Mouse (Mus musculus) hematopoietic stem cell, adult 5-6 weeks (primary cell): Measurements from ENCODE around the gene Ecd. TPM values are rescaled to one million over a fixed set of nuclear protein-coding genes. Genes with fewer than 3 reads are reported as not detected.
A peak's percentile ranks its signal among the peaks of the same experiment; 100 is the strongest.

Source experiments
- ATAC-seq, 2 experiments: fragments of 125-278 bp in 1 of 2; replicated peaks in 1 of 2; 2 replicates each; pipeline ENCODE4 v1.8.0; 2016 to 2017; ENCODE audit warnings: inconsistent platforms in 2 of 2, mild to moderate bottlenecking in 2 of 2, moderate number of reproducible peaks in 2 of 2, low read depth in 1 of 2, moderate TSS enrichment in 1 of 2; ENCODE audit not compliant: low FRiP score in 2 of 2, poor library complexity in 2 of 2, severe bottlenecking in 2 of 2, insufficient read depth in 1 of 2, low TSS enrichment in 1 of 2
- total RNA-seq: library from RNA; stranded (forward); fragments of 172-1452, 232-1000 nt; gene quantifications from 2 replicates; pipeline ENCODE4 v1.2.3, GENCODE M21; 2017

The Ecd gene
- total RNA-seq, result 59.0 and 79.5 TPM in 2 replicates

DNA sequence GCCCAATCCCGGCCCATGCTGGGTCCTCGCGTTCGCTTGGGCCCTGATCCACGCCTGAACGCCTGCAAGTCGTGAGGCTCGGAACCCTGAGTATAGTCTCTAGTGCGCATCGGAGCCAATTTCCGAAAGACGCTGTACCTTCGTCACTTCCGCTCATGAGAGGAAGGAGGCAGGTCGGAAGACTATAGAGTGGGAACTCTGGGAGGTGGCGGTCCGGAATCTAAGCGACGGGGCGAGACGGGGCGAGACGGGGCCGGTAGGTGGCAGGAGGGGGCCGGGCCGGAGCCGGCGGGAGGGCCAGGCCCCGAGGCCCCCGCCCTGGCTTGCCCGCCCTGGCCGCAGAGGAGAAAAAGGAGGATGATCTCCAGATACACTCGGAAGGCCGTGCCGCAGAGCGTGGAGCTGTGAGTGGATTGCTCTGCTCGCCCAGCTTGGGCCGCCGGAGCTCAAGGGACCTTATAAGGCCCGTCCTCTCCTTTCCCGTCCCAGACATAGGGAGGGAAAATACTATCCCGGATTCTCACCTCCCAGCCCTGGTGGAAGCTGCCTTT is at the start of gene Ecd, which contains the start of gene Fam149b:
TSS of gene Ecd (minus strand) at position 131 of the 551 bp plus-strand sequence.
TSS of gene Fam149b (plus strand) at position 172 of the 551 bp plus-strand sequence.
- ATAC-seq, result peak; percentile 98

DNA sequence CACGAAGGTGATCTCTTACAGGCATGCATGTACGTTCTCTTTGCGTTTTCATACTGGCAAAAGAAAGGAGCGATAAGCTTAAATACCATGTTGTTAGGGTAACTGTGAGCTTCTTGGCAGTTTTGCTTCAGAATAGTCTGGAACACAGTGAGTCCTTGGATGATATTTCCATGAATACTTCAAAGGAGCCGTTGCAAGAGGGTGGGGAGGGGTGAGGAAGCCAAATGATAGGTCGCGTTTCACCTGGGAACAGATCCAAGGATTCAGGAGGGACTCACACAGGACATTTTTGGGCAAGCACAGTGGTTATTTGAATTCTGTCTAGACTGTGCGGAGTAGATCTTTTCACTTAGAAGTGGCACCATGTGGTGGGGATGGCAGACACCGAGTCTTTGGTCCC is 49.3 kb upstream of the Ecd start:
- ATAC-seq, result no peak

DNA sequence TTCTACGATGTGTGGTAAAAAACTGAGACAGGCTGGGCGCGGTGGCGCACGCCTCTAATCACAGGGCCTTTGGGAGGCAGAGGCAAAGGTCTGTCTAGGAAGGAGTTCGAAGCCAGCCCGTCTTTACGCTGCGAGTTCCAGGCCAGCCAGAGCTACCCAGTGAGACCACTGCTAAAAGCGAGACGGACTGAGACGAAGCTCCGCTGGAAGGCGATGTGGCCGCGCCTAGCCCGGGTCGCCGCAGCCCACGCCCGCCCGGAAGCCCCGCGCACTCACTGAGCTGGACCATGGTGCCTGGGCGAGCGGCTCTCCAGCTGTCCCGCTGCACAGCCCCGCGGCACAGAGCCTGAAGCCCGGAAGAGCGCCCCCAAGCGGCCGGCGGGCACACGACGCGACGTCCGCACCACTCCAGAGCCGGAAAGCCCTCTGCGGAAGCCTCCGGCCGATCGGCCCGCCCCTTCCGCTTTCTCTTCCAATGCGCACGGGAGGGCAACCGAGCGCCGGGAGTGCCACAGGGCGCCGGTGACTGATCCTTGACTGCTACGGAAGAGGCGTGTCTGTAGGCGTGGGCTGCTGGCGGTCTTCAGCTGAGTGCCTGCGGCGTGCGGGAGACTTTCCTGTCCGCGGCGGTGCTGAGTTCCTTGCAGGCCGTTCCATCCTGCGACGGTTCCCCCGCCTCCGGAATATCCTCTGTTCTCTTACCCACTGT is 45.4 kb upstream of the Ecd start, which contains the start of gene Mrps16:
TSS of gene Mrps16 (minus strand) at position 430 of the 709 bp plus-strand sequence.
- peak; percentile 96 to 97 for ATAC-seq

DNA sequence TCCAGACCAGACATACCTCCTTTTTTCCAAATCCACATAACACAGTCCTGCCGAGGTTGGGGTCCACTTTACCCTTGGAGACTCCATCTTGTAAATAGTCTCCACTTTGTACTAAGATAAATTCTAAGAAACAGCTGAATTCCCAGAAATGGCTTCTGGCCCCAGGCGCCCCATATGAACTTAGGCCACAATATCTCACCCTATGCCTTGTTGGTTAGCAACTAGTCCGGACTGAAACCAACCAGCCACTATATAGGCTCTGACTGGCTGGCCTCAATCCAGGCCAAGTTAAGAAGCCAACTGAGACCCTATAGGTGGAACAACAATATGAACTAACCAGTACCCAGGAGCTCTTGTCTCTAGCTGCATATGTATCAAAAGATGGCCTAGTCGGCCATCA is 44.4 kb upstream of the Ecd start:
- no peak for ATAC-seq

DNA sequence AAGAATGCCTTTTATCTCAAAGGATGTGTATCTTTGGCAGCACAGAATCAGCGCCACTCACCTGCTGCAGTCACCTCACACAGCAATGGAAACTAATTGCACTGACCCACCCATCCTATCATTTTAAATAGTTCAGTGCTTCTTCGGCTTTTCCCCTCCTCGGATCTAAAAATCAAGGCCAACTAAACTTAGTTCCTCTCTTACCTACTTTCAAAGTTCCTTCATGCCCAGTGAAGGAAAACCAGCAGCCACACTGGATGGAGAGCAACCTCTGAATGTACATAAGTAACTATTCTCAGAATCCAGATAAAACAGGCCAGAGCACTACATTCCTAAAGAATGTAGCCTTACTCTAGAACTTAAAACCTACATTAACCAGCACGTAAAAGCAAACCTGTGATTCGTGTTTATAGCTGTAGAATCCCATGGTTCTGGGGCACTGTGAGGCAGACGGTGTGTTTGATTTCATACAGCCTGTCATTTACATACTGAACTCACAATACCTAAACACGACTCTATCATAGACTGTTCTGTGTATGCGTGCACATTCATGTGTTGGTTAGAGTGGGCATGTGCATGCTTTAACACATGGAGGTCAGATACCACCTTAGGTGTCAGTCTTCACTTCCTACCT is 41.6 kb upstream of the Ecd start:
- no peak for ATAC-seq

DNA sequence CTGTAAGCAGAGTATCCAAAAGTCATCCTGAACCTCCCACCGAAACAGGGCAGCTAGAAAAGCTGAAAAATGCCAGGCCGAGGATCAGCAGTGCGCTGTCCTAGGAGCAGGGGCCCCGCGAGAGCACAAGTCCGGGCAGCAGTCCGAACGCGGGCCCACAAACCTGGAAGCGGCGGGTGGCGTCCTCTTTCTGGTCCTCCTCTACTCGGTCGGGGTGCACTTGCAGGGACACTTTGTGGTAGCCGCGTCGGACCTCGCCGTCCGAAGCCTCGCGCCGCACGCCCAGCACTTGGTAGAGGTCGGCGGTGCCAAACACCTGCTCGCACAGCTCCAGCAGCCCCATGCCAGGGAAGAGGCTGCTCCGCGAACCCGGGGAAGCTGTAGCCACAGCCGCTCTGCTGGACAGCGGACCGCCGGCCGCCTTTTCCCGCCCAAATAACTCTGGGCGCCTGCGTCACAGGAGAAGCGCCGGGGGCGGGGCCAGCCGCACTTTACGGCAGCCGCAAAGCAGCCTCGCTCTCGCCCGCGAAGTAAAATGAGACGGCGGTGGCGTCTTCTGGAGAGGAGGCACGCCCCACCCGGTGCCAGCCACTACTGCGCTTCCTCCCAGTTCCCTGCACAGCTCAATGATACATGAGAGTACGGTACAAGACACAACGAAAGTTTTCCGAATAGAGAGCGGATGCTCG is 40.7 kb upstream of the Ecd start, which contains the start of gene Dnajc9:
TSS of gene Dnajc9 (minus strand) at position 470 of the 689 bp plus-strand sequence.
- peak; percentile 68 to 71 for ATAC-seq

DNA sequence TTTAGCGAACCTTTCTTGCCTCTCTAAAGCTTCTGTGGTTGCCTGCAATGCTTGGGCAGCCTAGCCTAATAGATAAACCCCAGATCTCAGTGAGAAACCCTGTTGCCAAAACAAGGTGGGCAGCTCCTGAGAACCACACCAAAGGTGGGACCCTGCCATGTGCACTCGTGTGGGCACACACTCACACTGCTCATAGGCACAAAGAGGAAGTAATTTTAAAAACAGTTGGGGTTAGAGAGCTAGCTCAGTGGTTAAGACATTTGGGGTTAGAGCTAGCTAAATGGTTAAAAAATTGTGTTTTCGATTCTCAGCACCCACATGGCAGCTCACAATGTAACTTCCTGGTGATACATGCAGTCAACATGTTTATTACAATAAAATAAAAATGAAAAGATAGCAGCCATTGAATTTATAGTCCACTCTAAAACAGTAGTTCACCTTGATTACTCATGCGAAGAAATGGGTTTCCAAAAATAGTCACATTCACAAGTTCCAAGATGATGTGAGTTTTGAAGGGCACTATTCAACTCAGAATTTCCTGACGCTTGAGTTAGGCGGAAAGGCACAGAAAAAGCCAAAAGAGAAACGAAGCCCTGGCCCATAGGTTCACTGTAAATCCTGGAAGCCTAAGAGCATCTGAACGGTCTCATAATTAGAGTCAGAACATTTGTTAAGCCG is 32.0 kb upstream of the Ecd start:
- peak in 1 of 2 experiments; percentile 53; a peak in 2 of 4 replicates for ATAC-seq

DNA sequence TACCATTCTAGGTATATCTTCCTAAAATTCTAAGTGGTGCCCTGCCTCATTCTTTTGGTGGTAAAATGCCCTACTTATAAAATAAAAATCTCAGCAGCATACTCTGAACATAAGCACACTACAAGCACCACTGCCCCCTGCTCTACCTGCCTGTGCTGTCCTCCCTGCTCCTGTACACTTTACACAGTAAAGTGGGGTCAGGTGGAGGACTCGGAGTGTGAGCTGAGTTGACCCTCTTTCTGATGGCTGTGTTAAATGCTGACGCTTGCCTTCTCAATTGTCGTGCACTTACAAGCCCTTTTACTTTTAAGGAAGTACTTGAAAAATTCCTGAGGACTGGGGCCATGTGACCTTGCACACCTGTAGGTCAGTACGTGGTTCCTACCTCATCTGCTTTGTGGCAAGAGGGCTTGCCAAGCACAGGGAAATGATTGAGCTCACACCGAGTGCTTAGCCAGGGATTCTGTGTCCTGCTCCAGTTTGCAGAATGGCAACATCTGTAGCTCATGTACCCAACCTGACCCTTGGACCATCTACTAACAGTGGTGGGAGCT is 31.2 kb upstream of the Ecd start:
- ATAC-seq, result 0 out of 4 replicates have a peak, but pooled peaks of 1 of the 2 experiments have one; percentile 23

DNA sequence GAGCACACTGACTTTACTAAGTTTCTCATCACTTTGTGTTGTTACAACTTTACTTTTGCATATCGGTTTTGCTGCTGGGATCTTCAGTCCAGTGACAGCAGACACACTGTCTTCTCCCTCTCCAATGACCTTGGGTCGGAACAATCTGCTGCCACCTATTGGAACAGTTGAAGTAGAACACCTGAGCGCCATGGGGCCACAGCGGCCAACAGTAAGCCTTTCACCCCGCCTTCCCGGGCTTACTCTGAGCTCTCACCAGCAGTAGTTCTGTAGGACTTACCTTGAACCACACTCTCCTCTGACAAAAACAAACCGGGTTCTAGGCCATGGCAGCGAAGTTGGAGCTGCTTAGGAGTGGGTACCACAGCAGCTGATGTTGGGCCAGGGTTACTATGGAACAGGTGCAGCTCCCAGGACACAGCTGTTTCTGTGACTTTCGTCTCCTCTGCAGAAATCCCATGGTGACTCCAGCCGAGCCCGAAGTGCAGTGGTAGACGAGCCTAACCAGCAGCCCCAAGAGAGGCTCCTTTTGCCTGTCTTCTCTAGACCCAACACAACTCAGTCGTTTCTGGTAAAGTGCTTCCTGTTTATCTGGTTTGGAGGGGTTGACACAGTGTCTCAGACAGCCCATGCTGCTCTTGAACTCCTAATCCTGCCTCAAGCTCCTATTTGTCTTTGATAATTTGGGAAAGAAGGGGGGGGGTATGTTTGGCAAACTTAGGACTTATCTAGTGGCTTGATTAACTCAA is 30.6 kb upstream of the Ecd start:
- peak; percentile 81 to 94 for ATAC-seq

DNA sequence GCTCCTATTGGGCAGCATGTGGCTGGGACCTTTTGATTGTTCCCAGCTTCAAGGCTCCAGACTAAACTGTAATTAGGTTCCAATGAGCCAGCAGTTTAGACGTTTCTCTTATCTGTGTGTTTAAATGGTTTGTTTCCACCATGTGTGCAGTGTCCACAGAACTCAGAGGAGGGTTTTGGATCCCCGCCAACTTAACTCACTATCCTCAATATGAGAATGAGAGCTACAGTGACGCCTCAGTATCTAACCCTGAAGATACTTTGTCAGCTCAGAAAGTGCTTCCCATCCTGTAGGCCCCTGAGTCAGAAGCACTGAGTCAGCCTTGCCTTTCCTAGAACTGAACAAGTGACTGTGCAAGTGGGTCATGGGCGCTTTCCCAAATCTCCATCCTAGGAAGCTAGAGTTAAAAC is 29.2 kb upstream of the Ecd start:
- no peak for ATAC-seq

DNA sequence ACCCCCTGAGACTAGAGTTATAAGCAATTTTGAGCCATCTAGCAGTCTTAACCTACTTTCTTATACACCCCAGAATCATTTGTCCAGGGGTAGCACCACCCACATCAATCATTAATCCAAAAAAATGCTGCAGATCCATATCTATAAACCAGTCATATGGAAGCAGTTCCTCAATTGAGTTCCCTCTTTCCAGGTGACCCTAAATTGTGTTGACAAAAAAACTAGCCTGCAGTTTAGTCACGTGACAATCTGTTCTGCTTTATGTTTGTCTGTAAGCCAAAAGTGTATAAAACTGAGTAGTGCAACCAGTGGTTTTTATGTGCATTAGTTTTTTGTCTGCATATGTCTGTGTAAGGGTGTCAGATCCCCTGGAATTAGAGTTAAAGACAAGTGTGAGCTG is 23.9 kb upstream of the Ecd start:
- ATAC-seq, result no peak

DNA sequence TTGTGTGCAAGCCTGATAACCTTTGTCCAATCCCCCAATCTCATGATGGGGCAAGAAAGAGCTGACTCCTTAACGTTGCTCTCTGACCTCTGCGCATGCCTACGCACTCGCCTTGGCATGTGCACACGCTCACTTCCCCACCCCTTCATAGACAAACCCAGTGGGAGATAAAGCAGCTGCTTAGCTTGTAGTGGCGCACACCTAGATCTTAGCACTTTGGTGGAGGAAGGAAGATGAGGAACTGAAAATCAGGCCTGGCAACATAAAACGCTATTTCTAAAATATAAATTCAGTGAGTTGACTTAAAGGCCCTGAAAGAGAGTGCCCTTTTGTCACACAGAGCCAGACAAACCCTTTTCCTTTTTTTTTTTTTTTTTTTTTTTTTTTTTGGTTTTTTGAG is 22.9 kb upstream of the Ecd start:
- no peak for ATAC-seq

DNA sequence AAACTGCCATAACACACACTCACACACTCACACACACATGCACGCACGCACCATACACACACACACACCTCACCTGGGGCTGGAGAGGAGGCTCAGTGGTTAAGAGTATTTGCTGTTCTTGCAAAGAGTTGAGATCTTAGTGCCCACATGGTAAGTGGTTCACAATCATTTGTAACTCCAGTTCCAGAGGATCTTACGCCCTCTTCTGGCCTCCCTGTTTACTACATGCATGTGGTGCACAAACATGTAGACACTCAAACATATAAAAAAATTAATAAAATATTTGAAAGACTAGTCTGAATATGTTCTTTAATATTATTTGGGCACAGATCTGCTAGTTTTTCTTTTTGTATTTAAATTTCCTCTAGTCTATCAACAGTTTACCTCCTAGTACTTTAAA is 20.4 kb upstream of the Ecd start:
- ATAC-seq, result no peak

DNA sequence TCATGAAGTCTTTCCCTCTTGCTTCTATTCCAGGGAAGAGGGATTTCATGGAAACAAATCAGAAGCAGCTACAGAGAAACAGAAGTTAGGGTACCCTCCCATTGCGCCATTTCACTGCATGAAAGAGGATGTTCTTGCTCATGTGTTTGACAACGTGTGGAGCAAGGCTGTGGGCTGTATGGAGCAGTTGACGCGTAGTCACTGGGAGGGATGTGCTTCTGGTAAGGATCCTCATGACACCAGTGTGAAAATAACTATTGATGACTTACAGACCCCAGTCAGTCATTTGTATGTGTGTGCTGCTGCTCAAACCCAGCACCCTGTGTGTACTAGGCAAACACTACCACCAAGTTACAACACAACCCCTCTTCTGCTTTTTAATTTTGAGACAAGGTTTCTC is 15.3 kb upstream of the Ecd start:
- peak in 1 of 2 experiments; percentile 72; a peak in 1 of 4 replicates for ATAC-seq

DNA sequence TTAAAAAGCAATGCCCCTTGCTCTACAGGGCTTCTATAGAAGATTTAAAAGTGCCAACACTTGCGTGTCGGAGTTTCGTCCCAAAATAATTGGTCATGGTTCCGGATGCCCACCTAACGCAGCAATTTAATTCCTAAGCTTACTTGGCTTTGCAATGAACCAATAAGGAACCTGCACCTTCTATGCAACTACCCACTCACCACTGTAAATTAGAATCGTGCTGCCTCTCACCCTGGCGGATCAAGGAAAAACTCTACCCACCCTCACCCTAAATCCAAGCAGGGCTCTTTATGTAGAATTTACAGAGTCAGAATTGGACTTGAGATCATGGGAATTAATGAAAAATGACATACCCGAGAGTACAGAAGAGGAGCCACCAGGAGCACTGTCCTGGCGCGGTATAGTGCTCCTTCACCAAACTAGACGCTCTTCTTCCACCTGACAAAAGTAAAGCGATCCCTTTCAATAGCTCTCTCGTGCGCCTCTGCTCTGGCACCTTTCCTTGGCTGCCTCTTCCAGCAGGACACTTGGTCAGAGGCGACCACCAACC is 405 bp downstream of the Ecd start:
- ATAC-seq, result peak; percentile 30 to 47; a peak in 2 of 4 replicates

DNA sequence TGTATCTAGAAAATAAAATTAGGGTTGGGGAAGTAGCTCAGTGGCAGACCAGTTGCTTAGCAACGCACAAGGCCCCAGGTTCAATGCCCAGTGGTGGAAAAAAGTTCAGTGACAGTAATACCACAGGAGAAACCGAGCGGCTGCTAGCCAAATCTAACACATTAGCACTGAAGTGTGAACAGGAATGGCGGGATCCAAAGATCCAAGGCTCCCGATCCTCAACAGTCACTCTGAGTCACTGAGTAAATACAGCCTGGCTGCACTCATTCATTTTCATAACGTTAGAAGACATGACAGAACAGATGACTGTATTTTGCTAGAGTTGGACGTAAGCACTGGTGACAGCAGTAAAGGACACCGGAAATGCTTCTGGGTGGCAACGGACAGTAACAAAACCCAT is 2.0 kb downstream of the Ecd start:
- ATAC-seq, result no peak
